Mouse (Mus musculus): ENCODE measurements around the gene Ccdc170. TPM values are rescaled to one million over a fixed set of nuclear protein-coding genes. Genes with fewer than 3 reads are reported as not detected.

Ccdc170 gene
- polyA plus RNA-seq, 1 experiment from 2014 or later, result 0.06 TPM

DNA sequence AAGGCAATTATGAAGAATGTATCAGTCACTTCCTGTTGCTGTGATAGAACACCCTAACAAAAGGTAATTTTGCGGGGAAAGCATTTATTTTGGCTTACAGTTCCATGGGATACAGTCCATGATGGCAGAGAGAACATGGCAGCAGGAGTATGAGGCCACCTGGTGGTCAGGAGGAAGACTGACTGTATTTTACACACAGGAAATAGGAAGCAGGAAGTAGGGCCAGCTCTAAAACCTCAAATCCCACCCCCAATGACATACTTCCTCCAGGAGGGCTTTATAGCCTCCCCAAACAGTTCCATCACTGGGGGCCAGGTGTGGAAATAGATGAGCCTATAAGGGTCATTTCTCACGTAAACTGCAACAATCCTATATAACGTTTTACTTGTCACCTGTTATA is 39.8 kb downstream of the Ccdc170 start:
- no peak overlapping the region for H3K4me2 ChIP-seq
- 95% methylated on average over 3 of the region's 3 CpGs for WGBS
- no peak for ATAC-seq (ENCODE audit: insufficient number of reproducible peaks, insufficient read depth, low FRiP score, low TSS enrichment, low read depth)
- H3K27me3 ChIP-seq, result no peaks in the 10 kb centered on the region
- no peaks in the 10 kb centered on the region for H3K9me3 ChIP-seq
- H3K4me3 ChIP-seq (replicated peaks), result no peak overlapping the region
- H3K36me3 ChIP-seq, result no peaks in the 10 kb centered on the region
- no peak overlapping the region for H3K9ac ChIP-seq (replicated peaks)
- no peak overlapping the region for H3K27ac ChIP-seq
- H3K4me1 ChIP-seq (replicated peaks), result no peaks in the 10 kb centered on the region

GRCm38 (mm10) chr10:4523078-4523477 is 40.8 kb downstream of the Ccdc170 start:
- no peaks in the 10 kb centered on the region for H3K36me3 ChIP-seq
- no peaks in the 10 kb centered on the region for H3K27me3 ChIP-seq
- no peaks in the 10 kb centered on the region for H3K4me1 ChIP-seq (replicated peaks)
- H3K9ac ChIP-seq (replicated peaks), result no peak overlapping the region
- H3K4me2 ChIP-seq, result no peak overlapping the region
- H3K9me3 ChIP-seq, result no peaks in the 10 kb centered on the region
- no peak for ATAC-seq (ENCODE audit: insufficient number of reproducible peaks, insufficient read depth, low FRiP score, low TSS enrichment, low read depth)
- no peak overlapping the region for H3K4me3 ChIP-seq (replicated peaks)
- 68% methylated on average over 4 of the region's 4 CpGs for WGBS
- no peak overlapping the region for H3K27ac ChIP-seq

DNA sequence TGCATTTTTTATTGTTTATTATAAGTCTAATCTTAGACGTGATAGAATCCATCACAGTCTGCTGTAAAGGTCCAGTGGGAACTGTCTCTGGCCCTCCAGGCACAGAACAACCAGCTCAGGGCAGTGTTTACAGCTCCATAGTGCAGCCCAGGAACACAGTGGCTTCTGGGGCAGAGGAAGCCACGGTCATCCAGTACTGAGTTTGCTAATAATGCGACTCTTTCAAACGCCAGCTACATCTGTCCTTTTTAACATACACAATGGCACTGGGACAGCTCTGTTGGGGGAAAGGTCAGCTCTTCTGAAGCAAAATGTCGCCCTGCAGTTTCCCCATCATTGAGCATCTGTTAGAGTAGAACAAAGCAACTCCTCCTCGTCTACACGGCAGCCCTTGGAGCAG is 45.7 kb downstream of the Ccdc170 start:
- Histone ChIP-seq H3K4me3 (replicated peaks) (no peak overlapping the region), H3K27me3 (no peaks in the 10 kb centered on the region), H3K4me2 (no peak overlapping the region), H3K9me3 (no peaks in the 10 kb centered on the region), H3K27ac (no peak overlapping the region), H3K36me3 (no peaks in the 10 kb centered on the region), H3K9ac (replicated peaks) (no peak overlapping the region), H3K4me1 (replicated peaks) (no peaks in the 10 kb centered on the region)
- ATAC-seq (ENCODE audit: insufficient number of reproducible peaks, insufficient read depth, low FRiP score, low TSS enrichment, low read depth), result no peak
- WGBS, result 67% methylated on average over 7 of the region's 7 CpGs

DNA sequence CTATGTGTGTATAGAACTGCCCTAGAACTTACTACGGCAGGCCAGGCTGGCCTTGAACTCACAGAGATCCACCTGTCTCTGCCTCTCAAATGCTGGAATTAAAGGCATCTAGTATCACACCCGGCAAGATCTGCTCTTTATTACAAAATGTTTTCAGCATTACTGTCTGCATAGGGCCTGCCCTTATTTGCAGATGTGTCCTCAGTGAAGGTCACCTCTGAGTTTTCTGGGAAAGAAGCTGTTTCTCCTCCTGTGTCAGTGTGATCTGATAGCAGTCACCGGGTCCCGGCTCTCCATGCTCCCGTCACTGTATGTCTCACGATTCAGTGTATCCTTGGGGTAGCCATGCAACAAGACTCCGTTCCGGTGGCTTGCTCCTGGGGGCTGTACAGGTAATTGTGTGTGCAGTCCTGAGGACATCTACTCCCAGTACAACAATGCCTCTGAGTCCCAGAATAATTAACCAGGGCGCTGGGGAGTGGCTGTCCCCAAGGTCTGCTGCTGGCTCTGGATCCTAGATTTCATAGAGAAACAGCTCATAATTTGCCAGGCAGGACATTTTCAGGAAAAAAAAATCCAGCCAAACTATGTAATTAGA is 48.4 kb downstream of the Ccdc170 start:
- no peaks in the 10 kb centered on the region for H3K27me3 ChIP-seq
- H3K9me3 ChIP-seq, result no peaks in the 10 kb centered on the region
- H3K9ac ChIP-seq (replicated peaks), result no peak overlapping the region
- no peak for ATAC-seq (ENCODE audit: insufficient number of reproducible peaks, insufficient read depth, low FRiP score, low TSS enrichment, low read depth)
- no peak overlapping the region for H3K27ac ChIP-seq
- no peaks in the 10 kb centered on the region for H3K36me3 ChIP-seq
- no peak overlapping the region for H3K4me3 ChIP-seq (replicated peaks)
- H3K4me2 ChIP-seq, result no peak overlapping the region
- no peaks in the 10 kb centered on the region for H3K4me1 ChIP-seq (replicated peaks)
- WGBS, result 90% methylated on average over 9 of the region's 9 CpGs

- ATAC-seq (ENCODE audit: insufficient number of reproducible peaks, insufficient read depth, low FRiP score, low TSS enrichment, low read depth), result no peak
- Histone ChIP-seq H3K4me2 (no peak overlapping the region), H3K36me3 (no peaks in the 10 kb centered on the region), H3K4me3 (replicated peaks) (no peak overlapping the region), H3K9ac (replicated peaks) (no peak overlapping the region), H3K27ac (no peak overlapping the region), H3K4me1 (replicated peaks) (no peaks in the 10 kb centered on the region), H3K9me3 (no peaks in the 10 kb centered on the region), H3K27me3 (no peaks in the 10 kb centered on the region)
- WGBS, result 54% methylated on average over 6 of the region's 6 CpGs
These were observed 49.6 kb downstream of the Ccdc170 start for GRCm38 (mm10) chr10:4531933-4532332.

- H3K27me3 ChIP-seq, result no peaks in the 10 kb centered on the region
- H3K4me1 ChIP-seq (replicated peaks), result no peaks in the 10 kb centered on the region
- no peak overlapping the region for H3K9ac ChIP-seq (replicated peaks)
- no peak overlapping the region for H3K4me2 ChIP-seq
- H3K4me3 ChIP-seq (replicated peaks), result no peak overlapping the region
- H3K9me3 ChIP-seq, result no peaks in the 10 kb centered on the region
- H3K36me3 ChIP-seq, result no peaks in the 10 kb centered on the region
- H3K27ac ChIP-seq, result no peak overlapping the region
- no peak for ATAC-seq (ENCODE audit: insufficient number of reproducible peaks, insufficient read depth, low FRiP score, low TSS enrichment, low read depth)
- 60% methylated on average over 6 of the region's 6 CpGs for WGBS
These were observed 50.4 kb downstream of the Ccdc170 start for GRCm38 (mm10) chr10:4532731-4533130.

DNA sequence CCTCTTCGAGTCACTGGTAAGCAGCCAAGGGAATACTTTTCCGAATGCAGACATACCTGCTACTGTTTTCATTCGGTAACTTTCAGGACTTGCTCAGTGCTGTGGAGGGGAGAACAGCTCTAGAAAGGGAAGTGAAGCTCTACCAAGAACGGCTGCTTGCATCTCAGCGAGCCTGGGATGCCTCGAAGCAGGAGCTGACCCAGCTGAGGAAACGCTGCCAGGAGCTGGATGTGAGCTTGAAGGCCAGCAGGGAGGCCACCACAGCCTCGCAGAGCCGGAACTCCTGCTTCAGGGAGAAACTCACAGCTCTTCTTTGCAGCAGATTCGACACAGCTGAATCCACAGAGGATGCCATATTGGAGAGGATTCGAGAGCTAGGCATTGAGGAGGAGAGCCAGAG is 51.6 kb downstream of the Ccdc170 start:
- H3K9ac ChIP-seq (replicated peaks), result no peak overlapping the region
- no peaks in the 10 kb centered on the region for H3K27me3 ChIP-seq
- no peak overlapping the region for H3K27ac ChIP-seq
- H3K9me3 ChIP-seq, result no peaks in the 10 kb centered on the region
- no peak overlapping the region for H3K4me2 ChIP-seq
- no peak for ATAC-seq (ENCODE audit: insufficient number of reproducible peaks, insufficient read depth, low FRiP score, low TSS enrichment, low read depth)
- no peaks in the 10 kb centered on the region for H3K36me3 ChIP-seq
- 82% methylated on average over 11 of the region's 11 CpGs for WGBS
- H3K4me3 ChIP-seq (replicated peaks), result no peak overlapping the region
- H3K4me1 ChIP-seq (replicated peaks), result no peaks in the 10 kb centered on the region

DNA sequence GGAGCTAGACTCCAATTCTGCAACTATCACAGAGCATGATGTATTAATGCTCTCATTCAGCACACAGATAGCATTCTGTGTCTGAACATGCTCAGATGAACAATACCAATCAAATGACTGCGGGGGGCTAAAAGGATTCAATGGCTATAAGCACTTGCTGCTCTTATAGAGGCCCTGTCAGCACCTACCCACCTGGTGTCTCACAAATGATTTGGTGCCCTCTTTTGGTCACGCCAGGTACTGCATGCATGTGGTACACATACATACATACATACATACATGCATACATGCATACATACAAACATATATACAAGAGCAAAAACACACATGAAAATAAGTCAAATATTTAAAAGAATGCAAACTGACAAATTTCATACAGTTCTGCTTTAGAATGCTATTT is 63.2 kb downstream of the Ccdc170 start:
- Histone ChIP-seq H3K4me3 (replicated peaks) (no peak overlapping the region), H3K4me1 (replicated peaks) (no peaks in the 10 kb centered on the region), H3K9me3 (peaks cover 7% of the 10 kb centered on the region; the same call in 1 of the 2 replicates), H3K4me2 (no peak overlapping the region), H3K27ac (no peak overlapping the region), H3K9ac (replicated peaks) (no peak overlapping the region), H3K36me3 (no peaks in the 10 kb centered on the region), H3K27me3 (no peaks in the 10 kb centered on the region)
- WGBS, result 93% methylated on average over 2 of the region's 2 CpGs
- no peak for ATAC-seq (ENCODE audit: insufficient number of reproducible peaks, insufficient read depth, low FRiP score, low TSS enrichment, low read depth)

DNA sequence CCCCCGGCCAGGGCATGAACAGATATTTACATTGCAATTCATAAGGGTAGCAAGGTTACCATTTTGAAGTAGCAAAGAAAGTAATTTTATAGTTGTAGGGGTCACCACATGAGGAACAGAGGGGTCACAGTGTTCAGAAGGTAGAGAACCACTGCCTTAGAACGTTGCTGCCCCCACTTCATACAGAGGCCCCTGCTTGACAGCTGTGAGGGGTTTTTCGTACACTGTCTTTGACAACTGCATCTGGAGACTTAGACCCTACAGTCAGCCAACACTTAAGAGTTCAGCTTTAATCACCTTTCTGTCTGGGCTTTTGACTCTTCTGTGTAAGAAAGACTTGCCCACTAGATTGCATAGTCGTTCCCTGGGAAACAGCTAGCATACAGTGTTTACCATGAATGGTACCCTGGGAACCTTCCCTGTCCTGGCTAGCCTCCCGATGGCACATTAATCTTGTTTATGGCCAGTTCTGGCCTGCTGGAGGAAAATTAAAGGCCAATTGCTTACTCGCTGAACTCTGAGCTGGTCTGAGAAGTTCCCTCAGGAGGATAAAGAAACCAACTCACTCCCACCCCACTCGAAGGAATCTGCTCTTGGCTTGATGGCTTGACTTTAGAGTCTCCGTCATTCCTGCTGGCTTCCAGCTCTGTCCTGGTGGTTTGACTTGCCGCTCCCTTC is 71.3 kb downstream of the Ccdc170 start:
- Histone ChIP-seq H3K27me3 (no peaks in the 10 kb centered on the region), H3K9ac (replicated peaks) (no peak overlapping the region), H3K27ac (no peak overlapping the region), H3K4me3 (replicated peaks) (no peak overlapping the region), H3K4me2 (no peak overlapping the region), H3K9me3 (no peaks in the 10 kb centered on the region), H3K36me3 (no peaks in the 10 kb centered on the region), H3K4me1 (replicated peaks) (peaks cover 16% of the 10 kb centered on the region)
- no peak for ATAC-seq (ENCODE audit: insufficient number of reproducible peaks, insufficient read depth, low FRiP score, low TSS enrichment, low read depth)
- WGBS, result 32% methylated on average over 9 of the region's 9 CpGs

GRCm38 (mm10) chr10:4556842-4557377 is 74.6 kb downstream of the Ccdc170 start:
- no peak overlapping the region for H3K4me3 ChIP-seq (replicated peaks)
- H3K9ac ChIP-seq (replicated peaks), result no peak overlapping the region
- H3K36me3 ChIP-seq, result no peaks in the 10 kb centered on the region
- no peaks in the 10 kb centered on the region for H3K27me3 ChIP-seq
- no peak overlapping the region for H3K4me2 ChIP-seq
- H3K9me3 ChIP-seq, result no peaks in the 10 kb centered on the region
- H3K27ac ChIP-seq, result no peak overlapping the region
- 83% methylated on average over 3 of the region's 3 CpGs for WGBS
- H3K4me1 ChIP-seq (replicated peaks), result peaks cover 16% of the 10 kb centered on the region
- ATAC-seq (ENCODE audit: insufficient number of reproducible peaks, insufficient read depth, low FRiP score, low TSS enrichment, low read depth), result no peak

- Histone ChIP-seq H3K36me3 (no peaks in the 10 kb centered on the region), H3K4me1 (replicated peaks) (no peaks in the 10 kb centered on the region), H3K4me2 (no peak overlapping the region), H3K4me3 (replicated peaks) (no peak overlapping the region), H3K9me3 (no peaks in the 10 kb centered on the region), H3K27me3 (no peaks in the 10 kb centered on the region), H3K9ac (replicated peaks) (no peak overlapping the region), H3K27ac (no peak overlapping the region)
- 22% methylated on average over 4 of the region's 4 CpGs for WGBS
- no peak for ATAC-seq (ENCODE audit: insufficient number of reproducible peaks, insufficient read depth, low FRiP score, low TSS enrichment, low read depth)
These were observed 76.8 kb downstream of the Ccdc170 start for GRCm38 (mm10) chr10:4559132-4559531.

DNA sequence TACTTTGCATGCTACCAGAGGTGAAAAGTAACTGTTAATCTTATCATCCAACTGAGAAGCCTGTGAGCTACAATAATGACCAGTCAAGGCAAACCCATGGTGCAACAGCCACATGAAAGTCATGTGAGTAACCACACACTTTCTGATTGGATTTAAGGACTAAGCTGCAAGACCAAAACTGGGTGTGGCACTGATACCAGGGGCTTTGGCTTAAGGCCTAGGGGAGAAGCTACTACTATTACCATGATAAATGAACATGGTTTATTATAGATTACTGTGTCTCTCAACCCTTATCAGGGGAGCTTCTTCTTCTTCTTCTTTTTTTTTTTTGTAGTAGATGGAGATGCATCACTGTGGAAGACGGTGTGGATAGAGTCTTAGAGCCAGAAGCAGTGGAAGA is 82.8 kb downstream of the Ccdc170 start:
- Histone ChIP-seq H3K4me1 (replicated peaks) (no peaks in the 10 kb centered on the region), H3K4me2 (no peak overlapping the region), H3K9ac (replicated peaks) (no peak overlapping the region), H3K27me3 (no peaks in the 10 kb centered on the region), H3K27ac (no peak overlapping the region), H3K9me3 (no peaks in the 10 kb centered on the region), H3K36me3 (no peaks in the 10 kb centered on the region), H3K4me3 (replicated peaks) (no peak overlapping the region)
- ATAC-seq (ENCODE audit: insufficient number of reproducible peaks, insufficient read depth, low FRiP score, low TSS enrichment, low read depth), result no peak
- WGBS, result 95% methylated on average over 1 of the region's 1 CpGs
